Mouse (Mus musculus): ENCODE measurements around the gene En2. TPM values are rescaled to one million over a fixed set of nuclear protein-coding genes. Genes with fewer than 3 reads are reported as not detected.

En2 gene
- polyA plus RNA-seq, 1 experiment from 2014 or later = not detected

- ATAC-seq (ENCODE audit: insufficient number of reproducible peaks, low FRiP score) = no peak
- no peak overlapping the region for H3K4me3 ChIP-seq
- H3K4me2 ChIP-seq = no peak overlapping the region
- H3K36me3 ChIP-seq = no peaks in the 10 kb centered on the region
- no peaks in the 10 kb centered on the region for H3K4me1 ChIP-seq (replicated peaks)
- 46% methylated on average over 3 of the region's 3 CpGs for WGBS
- H3K27ac ChIP-seq (ENCODE audit: poor library complexity, severe bottlenecking) = no peak overlapping the region
- peaks cover 89% of the 10 kb centered on the region for H3K27me3 ChIP-seq (replicated peaks)
- H3K9me3 ChIP-seq (replicated peaks) = no peaks in the 10 kb centered on the region
- H3K9ac ChIP-seq = no peak overlapping the region
These were observed 26.0 kb downstream of the En2 start for GRCm38 (mm10) chr5:28191201-28192098.

- 59% methylated on average over 4 of the region's 4 CpGs for WGBS
- ATAC-seq (ENCODE audit: insufficient number of reproducible peaks, low FRiP score) = no peak
- H3K27me3 ChIP-seq (replicated peaks) = peaks cover 86% of the 10 kb centered on the region
These were observed 26.6 kb downstream of the En2 start for GRCm38 (mm10) chr5:28192099-28192454.

GRCm38 (mm10) chr5:28195473-28195872, 30.0 kb downstream of the En2 start:
- Histone ChIP-seq H3K36me3 (no peaks in the 10 kb centered on the region), H3K9me3 (replicated peaks) (no peaks in the 10 kb centered on the region), H3K27me3 (replicated peaks) (peaks cover 90% of the 10 kb centered on the region), H3K4me3 (no peak overlapping the region), H3K4me1 (replicated peaks) (no peaks in the 10 kb centered on the region), H3K4me2 (no peak overlapping the region), H3K27ac (ENCODE audit: poor library complexity, severe bottlenecking) (no peak overlapping the region), H3K9ac (no peak overlapping the region)
- 50% methylated on average over 2 of the region's 2 CpGs for WGBS
- no peak for ATAC-seq (ENCODE audit: insufficient number of reproducible peaks, low FRiP score)

More at GRCm38 (mm10) chr5:28192099-28192454, 26.6 kb downstream of the En2 start:
- Histone ChIP-seq H3K4me3 (no peak overlapping the region), H3K27ac (ENCODE audit: poor library complexity, severe bottlenecking) (no peak overlapping the region), H3K4me2 (no peak overlapping the region), H3K9me3 (replicated peaks) (no peaks in the 10 kb centered on the region), H3K9ac (no peak overlapping the region), H3K4me1 (replicated peaks) (no peaks in the 10 kb centered on the region), H3K36me3 (no peaks in the 10 kb centered on the region)

- Histone ChIP-seq H3K36me3 (no peaks in the 10 kb centered on the region), H3K27me3 (replicated peaks) (peaks cover 83% of the 10 kb centered on the region), H3K9me3 (replicated peaks) (no peaks in the 10 kb centered on the region), H3K4me2 (no peak overlapping the region), H3K4me1 (replicated peaks) (no peaks in the 10 kb centered on the region), H3K4me3 (no peak overlapping the region), H3K9ac (no peak overlapping the region), H3K27ac (ENCODE audit: poor library complexity, severe bottlenecking) (no peak overlapping the region)
- WGBS = 50% methylated on average over 7 of the region's 7 CpGs
- ATAC-seq (ENCODE audit: insufficient number of reproducible peaks, low FRiP score) = no peak
These were observed 33.8 kb downstream of the En2 start for GRCm38 (mm10) chr5:28199089-28199873.

GRCm38 (mm10) chr5:28203086-28203485, 37.6 kb downstream of the En2 start:
- H3K36me3 ChIP-seq = no peaks in the 10 kb centered on the region
- H3K27ac ChIP-seq (ENCODE audit: poor library complexity, severe bottlenecking) = no peak overlapping the region
- H3K9ac ChIP-seq = no peak overlapping the region
- 0 out of 2 replicates have a peak, but pooled peaks cover 2% of the 10 kb centered on the region for H3K4me1 ChIP-seq (replicated peaks)
- peaks cover 82% of the 10 kb centered on the region for H3K27me3 ChIP-seq (replicated peaks)
- H3K9me3 ChIP-seq (replicated peaks) = no peaks in the 10 kb centered on the region
- no peak overlapping the region for H3K4me2 ChIP-seq
- no peak for ATAC-seq (ENCODE audit: insufficient number of reproducible peaks, low FRiP score)
- WGBS = 63% methylated on average over 6 of the region's 6 CpGs
- no peak overlapping the region for H3K4me3 ChIP-seq

- Histone ChIP-seq H3K4me3 (no peak overlapping the region), H3K9ac (no peak overlapping the region), H3K27me3 (replicated peaks) (peaks cover 82% of the 10 kb centered on the region), H3K4me1 (replicated peaks) (peaks cover 5% of the 10 kb centered on the region), H3K27ac (ENCODE audit: poor library complexity, severe bottlenecking) (no peak overlapping the region), H3K36me3 (no peaks in the 10 kb centered on the region), H3K4me2 (no peak overlapping the region), H3K9me3 (replicated peaks) (no peaks in the 10 kb centered on the region)
- WGBS = 41% methylated on average over 2 of the region's 2 CpGs
- no peak for ATAC-seq (ENCODE audit: insufficient number of reproducible peaks, low FRiP score)
These were observed 39.2 kb downstream of the En2 start for GRCm38 (mm10) chr5:28204678-28205077.

GRCm38 (mm10) chr5:28206448-28206847, 41.0 kb downstream of the En2 start:
- no peak for ATAC-seq (ENCODE audit: insufficient number of reproducible peaks, low FRiP score)
- Histone ChIP-seq H3K27me3 (replicated peaks) (peaks cover 88% of the 10 kb centered on the region), H3K4me2 (no peak overlapping the region), H3K9ac (no peak overlapping the region), H3K36me3 (no peaks in the 10 kb centered on the region), H3K27ac (ENCODE audit: poor library complexity, severe bottlenecking) (no peak overlapping the region), H3K4me1 (replicated peaks) (peaks cover 11% of the 10 kb centered on the region), H3K9me3 (replicated peaks) (no peaks in the 10 kb centered on the region), H3K4me3 (no peak overlapping the region)
- WGBS = 20% methylated on average over 4 of the region's 4 CpGs

- WGBS = 62% methylated on average over 4 of the region's 4 CpGs
- Histone ChIP-seq H3K4me2 (no peak overlapping the region), H3K4me3 (no peak overlapping the region), H3K36me3 (no peaks in the 10 kb centered on the region), H3K4me1 (replicated peaks) (peaks cover 11% of the 10 kb centered on the region), H3K27me3 (replicated peaks) (peaks cover 88% of the 10 kb centered on the region), H3K9me3 (replicated peaks) (no peaks in the 10 kb centered on the region), H3K27ac (ENCODE audit: poor library complexity, severe bottlenecking) (no peak overlapping the region), H3K9ac (no peak overlapping the region)
- ATAC-seq (ENCODE audit: insufficient number of reproducible peaks, low FRiP score) = no peak
These were observed 41.5 kb downstream of the En2 start for GRCm38 (mm10) chr5:28207043-28207442.

- no peak for ATAC-seq (ENCODE audit: insufficient number of reproducible peaks, low FRiP score)
- Histone ChIP-seq H3K4me3 (no peak overlapping the region; the same call in 1 of the 2 replicates), H3K9ac (no peak overlapping the region), H3K9me3 (replicated peaks) (no peaks in the 10 kb centered on the region), H3K27ac (ENCODE audit: poor library complexity, severe bottlenecking) (no peak overlapping the region), H3K4me1 (replicated peaks) (peaks cover 11% of the 10 kb centered on the region), H3K36me3 (no peaks in the 10 kb centered on the region), H3K27me3 (replicated peaks) (peaks cover 86% of the 10 kb centered on the region), H3K4me2 (no peak overlapping the region)
- 15% methylated on average over 20 of the region's 20 CpGs for WGBS
These were observed 43.4 kb downstream of the En2 start for GRCm38 (mm10) chr5:28208726-28209520.

- Histone ChIP-seq H3K4me1 (replicated peaks) (peaks cover 11% of the 10 kb centered on the region), H3K9me3 (replicated peaks) (no peaks in the 10 kb centered on the region), H3K4me3 (peak overlapping the region; percentile 48), H3K27ac (ENCODE audit: poor library complexity, severe bottlenecking) (no peak overlapping the region), H3K4me2 (peak overlapping the region; percentile 69), H3K9ac (no peak overlapping the region; the same call in 1 of the 2 replicates), H3K27me3 (replicated peaks) (peaks cover 86% of the 10 kb centered on the region), H3K36me3 (no peaks in the 10 kb centered on the region)
- WGBS = under 1% methylated on average over 79 of the region's 80 CpGs
- no peak for ATAC-seq (ENCODE audit: insufficient number of reproducible peaks, low FRiP score)
These were observed 44.3 kb downstream of the En2 start for GRCm38 (mm10) chr5:28209549-28210431.
